Mouse (Mus musculus) forebrain, embryonic 14.5 days (tissue): ENCODE results near the gene Hnrnpl. TPM values are rescaled to one million over a fixed set of nuclear protein-coding genes. Genes with fewer than 3 reads are reported as not detected.
A peak's percentile ranks its signal among the peaks of the same experiment; 100 is the strongest.

Source experiments
- ATAC-seq: fragments of 200-750 bp; cut with Nextera tagmentation; 2 replicates; pipeline ENCODE4 v1.8.0; 2017; ENCODE audit warnings: mild to moderate bottlenecking, moderate library complexity
- DNase-seq: peaks from one replicate; pipeline ENCODE4 v3.0.0-alpha.2; 2015; ENCODE audit warnings: low spot score
- H3K27ac ChIP-seq: fragments of 300-500 bp; sonication (generic); 2 replicates; pipeline ENCODE4 v1.5.1; 2014; ENCODE audit warnings: low read depth, mild to moderate bottlenecking, control low read depth, low read length, moderate library complexity
- H3K27me3 ChIP-seq: fragments of 300-500 bp; sonication (generic); replicated peaks from 2 replicates; pipeline ENCODE4 v1.6.1; 2014; ENCODE audit warnings: low read length, control low read depth, mixed read lengths; ENCODE audit not compliant: control insufficient read depth, insufficient read depth
- H3K36me3 ChIP-seq: fragments of 300-500 bp; sonication (generic); 2 replicates; pipeline ENCODE4 v1.6.1; 2014; ENCODE audit warnings: low read length, control low read depth; ENCODE audit not compliant: control insufficient read depth, insufficient read depth
- H3K4me1 ChIP-seq: fragments of 300-500 bp; sonication (generic); 2 replicates; pipeline ENCODE4 v1.6.1; 2014; ENCODE audit warnings: antibody characterized with exemption, low read length, control low read depth; ENCODE audit not compliant: control insufficient read depth, insufficient read depth
- H3K4me2 ChIP-seq: fragments of 300-500 bp; sonication (generic); 2 replicates; pipeline ENCODE4 v1.6.1; 2014; ENCODE audit warnings: mild to moderate bottlenecking, control low read depth, low read length
- H3K4me3 ChIP-seq: fragments of 300-500 bp; sonication (generic); 2 replicates; pipeline ENCODE4 v1.5.1; 2014; ENCODE audit warnings: low read depth, low read length, control low read depth
- H3K9ac ChIP-seq: fragments of 300-500 bp; sonication (generic); 2 replicates; pipeline ENCODE4 v1.6.1; 2014; ENCODE audit warnings: mild to moderate bottlenecking, low read length, control low read depth, moderate library complexity
- H3K9me3 ChIP-seq: fragments of 300-500 bp; sonication (generic); replicated peaks from 2 replicates; pipeline ENCODE4 v1.6.1; 2016; ENCODE audit warnings: low read length, control low read depth, mixed read lengths; ENCODE audit not compliant: control insufficient read depth
- WGBS: fragments of 180-500 bp; shearing (Covaris S2); extraction: QIAGEN DNeasy Blood & Tissue Kit; methylation state at CpG from one replicate; pipeline ENCODE4 v1.1.7; 2014; 5-methylcytosine and 5-hydroxymethylcytosine counted together
- polyA plus RNA-seq: library from polyadenylated mRNA; unstranded; fragments of >200 nt; fragmentation: Nextera tagmentation; extraction: Ambion mirVana; gene quantifications from 2 replicates; pipeline ENCODE4 v1.2.1, GENCODE M21; 2014

The Hnrnpl gene
- polyA plus RNA-seq, 1 experiment from 2014 or later = 190 TPM

GRCm38 (mm10) chr7:28794496-28794895 lies 13.8 kb upstream of the Hnrnpl start:
- Histone ChIP-seq H3K9me3 (no peaks in the 10 kb centered on the region), H3K9ac (no peak overlapping the region), H3K4me1 (0 out of 2 replicates have a peak, but pooled peaks cover 4% of the 10 kb centered on the region), H3K27ac (no peak overlapping the region), H3K4me2 (no peak overlapping the region), H3K27me3 (no peaks in the 10 kb centered on the region), H3K36me3 (no peaks in the 10 kb centered on the region), H3K4me3 (no peak overlapping the region)
- DNase-seq (no peak), ATAC-seq (no peak)
- WGBS = 78% methylated on average over 3 of the region's 3 CpGs

GRCm38 (mm10) chr7:28795832-28796231 lies 12.5 kb upstream of the Hnrnpl start:
- Histone ChIP-seq H3K27me3 (no peaks in the 10 kb centered on the region), H3K9me3 (no peaks in the 10 kb centered on the region), H3K4me2 (no peak overlapping the region), H3K4me3 (no peak overlapping the region), H3K4me1 (0 out of 2 replicates have a peak, but pooled peaks cover 4% of the 10 kb centered on the region), H3K9ac (no peak overlapping the region), H3K36me3 (no peaks in the 10 kb centered on the region), H3K27ac (no peak overlapping the region)
- 83% methylated on average over 15 of the region's 15 CpGs for WGBS
- ATAC-seq (no peak), DNase-seq (no peak)

GRCm38 (mm10) chr7:28796562-28796975 lies 11.8 kb upstream of the Hnrnpl start:
- peak; percentile 85 for ATAC-seq
- 14% methylated on average over 32 of the region's 32 CpGs for WGBS

GRCm38 (mm10) chr7:28799994-28800393 lies 8.3 kb upstream of the Hnrnpl start:
- Histone ChIP-seq H3K9me3 (no peaks in the 10 kb centered on the region), H3K27ac (no peak overlapping the region), H3K36me3 (no peaks in the 10 kb centered on the region), H3K9ac (no peak overlapping the region), H3K4me3 (no peak overlapping the region), H3K27me3 (no peaks in the 10 kb centered on the region), H3K4me2 (no peak overlapping the region), H3K4me1 (peaks cover 21% of the 10 kb centered on the region)
- no peak for ATAC-seq
- no peak for DNase-seq
- WGBS = 93% methylated on average over 9 of the region's 9 CpGs

More at GRCm38 (mm10) chr7:28796562-28796975, 11.8 kb upstream of the Hnrnpl start:
- H3K9me3 ChIP-seq = no peaks in the 10 kb centered on the region
- peaks cover 5% of the 10 kb centered on the region for H3K4me1 ChIP-seq
- H3K36me3 ChIP-seq = no peaks in the 10 kb centered on the region
- peak overlapping the region; percentile 45 for H3K9ac ChIP-seq
- peak; percentile 74 for DNase-seq
- no peak overlapping the region for H3K4me3 ChIP-seq
- no peaks in the 10 kb centered on the region for H3K27me3 ChIP-seq
- H3K27ac ChIP-seq = no peak overlapping the region
- H3K4me2 ChIP-seq = peak overlapping the region; percentile 44

- Histone ChIP-seq H3K27me3 (no peaks in the 10 kb centered on the region), H3K9me3 (no peaks in the 10 kb centered on the region), H3K4me1 (peaks cover 21% of the 10 kb centered on the region), H3K27ac (no peak overlapping the region; the same call in 1 of the 2 replicates), H3K4me3 (no peak overlapping the region), H3K4me2 (no peak overlapping the region), H3K9ac (no peak overlapping the region), H3K36me3 (no peaks in the 10 kb centered on the region)
- DNase-seq (no peak), ATAC-seq (no peak)
- 57% methylated on average over 3 of the region's 3 CpGs for WGBS
Observed at GRCm38 (mm10) chr7:28801451-28801850, 6.9 kb upstream of the Hnrnpl start.

- Histone ChIP-seq H3K9ac (no peak overlapping the region; the same call in 1 of the 2 replicates), H3K27ac (peak overlapping the region; percentile 17; the same call in 1 of the 2 replicates), H3K4me2 (no peak overlapping the region), H3K9me3 (no peaks in the 10 kb centered on the region), H3K4me3 (no peak overlapping the region), H3K27me3 (no peaks in the 10 kb centered on the region), H3K36me3 (no peaks in the 10 kb centered on the region), H3K4me1 (peaks cover 16% of the 10 kb centered on the region)
- DNase-seq (peak; percentile 70), ATAC-seq (no peak; the same call in 1 of the 2 replicates)
- WGBS = 12% methylated on average over 10 of the region's 10 CpGs
Observed at GRCm38 (mm10) chr7:28801901-28802670, 6.3 kb upstream of the Hnrnpl start.

- H3K9me3 ChIP-seq = no peaks in the 10 kb centered on the region
- no peaks in the 10 kb centered on the region for H3K27me3 ChIP-seq
- ATAC-seq = no peak
- no peak overlapping the region for H3K4me2 ChIP-seq
- H3K9ac ChIP-seq = peak overlapping the region; percentile 17; the same call in 1 of the 2 replicates
- WGBS = 11% methylated on average over 10 of the region's 10 CpGs
- no peaks in the 10 kb centered on the region for H3K36me3 ChIP-seq
- no peak overlapping the region for H3K4me3 ChIP-seq
- DNase-seq = no peak
- H3K4me1 ChIP-seq = peaks cover 20% of the 10 kb centered on the region
- H3K27ac ChIP-seq = peak overlapping the region; percentile 30; the same call in 1 of the 2 replicates
Observed at GRCm38 (mm10) chr7:28802846-28803588, 5.3 kb upstream of the Hnrnpl start.

GRCm38 (mm10) chr7:28803756-28804155 lies 4.6 kb upstream of the Hnrnpl start:
- Histone ChIP-seq H3K4me2 (no peak overlapping the region), H3K9me3 (no peaks in the 10 kb centered on the region), H3K27ac (no peak overlapping the region), H3K36me3 (no peaks in the 10 kb centered on the region), H3K27me3 (no peaks in the 10 kb centered on the region), H3K9ac (no peak overlapping the region), H3K4me3 (no peak overlapping the region), H3K4me1 (peaks cover 23% of the 10 kb centered on the region)
- ATAC-seq = no peak
- no peak for DNase-seq
- 90% methylated on average over 4 of the region's 4 CpGs for WGBS
